Mouse (Mus musculus) left cerebral cortex, postnatal 14 days (tissue): Measurements from ENCODE around the gene Hist1h2ae. TPM values are rescaled to one million over a fixed set of nuclear protein-coding genes. Genes with fewer than 3 reads are reported as not detected.
"Not testable (repeated sequence)": the region's sequence is repeated elsewhere in the genome, so short reads cannot be mapped to it uniquely, and the experiment has no call there.

Experiments used
- DNase-seq, 2 experiments: peaks; one replicate each; pipeline ENCODE4 v3.0.0; 2021 to 2022; ENCODE audit warnings: low spot score in 2 of 2, mixed read lengths in 1 of 2
- intact Hi-C: fragments of 180-260 bp; cut with DNase I; formaldehyde crosslinking; loops from one replicate; pipeline ENCODE4 v1.15.1; 2025
- total RNA-seq, 2 experiments: library from RNA; stranded (reverse); gene quantifications; 2 replicates each; pipeline ENCODE4 v1.2.3; 2021

The Hist1h2ae gene
- total RNA-seq, 2 experiments from 2014 or later, result 8.2 to 10.1 TPM

DNA sequence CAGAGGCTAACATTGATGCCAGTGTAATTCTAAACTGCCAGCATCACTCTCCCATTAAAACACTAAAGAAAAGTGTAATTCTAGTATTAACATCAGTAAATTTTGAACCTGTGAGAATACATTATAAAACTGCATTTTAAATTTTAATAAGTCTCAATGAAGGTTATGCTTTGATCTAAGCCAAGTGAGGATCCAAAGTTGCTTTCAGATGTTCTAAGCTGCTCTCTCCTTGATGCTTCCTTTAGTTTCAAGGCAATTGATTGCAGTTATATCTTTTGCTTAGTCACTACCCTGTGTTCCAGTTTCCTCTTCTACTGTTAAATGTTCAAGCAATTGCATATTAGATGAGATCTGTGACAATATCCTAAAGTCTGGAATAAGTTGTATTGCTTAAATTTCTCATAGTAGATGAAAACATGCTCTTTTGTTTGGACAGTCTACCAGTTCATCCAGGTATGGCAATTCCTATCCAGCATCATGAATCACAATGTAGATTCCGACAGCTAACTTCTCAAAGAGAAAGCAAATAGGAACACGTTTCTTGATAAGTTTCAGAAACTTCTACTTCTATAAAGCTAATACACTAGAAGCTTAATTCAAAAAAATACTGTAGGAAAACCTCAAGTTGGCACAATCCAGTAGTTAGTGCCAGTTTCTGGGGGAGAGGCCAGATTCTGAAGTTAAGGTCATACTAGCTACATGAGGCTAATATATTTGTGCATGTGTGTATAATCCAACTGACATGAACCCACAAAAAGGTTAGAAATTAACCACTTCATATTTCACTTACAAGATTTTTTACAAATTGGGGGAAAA, 1.4 kb upstream of the Hist1h2ae start:
- DNase-seq, result no peak
- intact Hi-C loops, result no loop called here

- DNase-seq, intact Hi-C loops: not testable (repeated sequence)
Measured at GRCm38 (mm10) chr13:23571504-23572217, 641 bp upstream of the Hist1h2ae start.

GRCm38 (mm10) chr13:23570261-23571021, 579 bp downstream of the Hist1h2ae start:
- intact Hi-C loops, DNase-seq: not testable (repeated sequence)

GRCm38 (mm10) chr13:23564482-23564881, 6.5 kb downstream of the Hist1h2ae start:
- no peak for DNase-seq
- intact Hi-C loops, result no loop called here

DNA sequence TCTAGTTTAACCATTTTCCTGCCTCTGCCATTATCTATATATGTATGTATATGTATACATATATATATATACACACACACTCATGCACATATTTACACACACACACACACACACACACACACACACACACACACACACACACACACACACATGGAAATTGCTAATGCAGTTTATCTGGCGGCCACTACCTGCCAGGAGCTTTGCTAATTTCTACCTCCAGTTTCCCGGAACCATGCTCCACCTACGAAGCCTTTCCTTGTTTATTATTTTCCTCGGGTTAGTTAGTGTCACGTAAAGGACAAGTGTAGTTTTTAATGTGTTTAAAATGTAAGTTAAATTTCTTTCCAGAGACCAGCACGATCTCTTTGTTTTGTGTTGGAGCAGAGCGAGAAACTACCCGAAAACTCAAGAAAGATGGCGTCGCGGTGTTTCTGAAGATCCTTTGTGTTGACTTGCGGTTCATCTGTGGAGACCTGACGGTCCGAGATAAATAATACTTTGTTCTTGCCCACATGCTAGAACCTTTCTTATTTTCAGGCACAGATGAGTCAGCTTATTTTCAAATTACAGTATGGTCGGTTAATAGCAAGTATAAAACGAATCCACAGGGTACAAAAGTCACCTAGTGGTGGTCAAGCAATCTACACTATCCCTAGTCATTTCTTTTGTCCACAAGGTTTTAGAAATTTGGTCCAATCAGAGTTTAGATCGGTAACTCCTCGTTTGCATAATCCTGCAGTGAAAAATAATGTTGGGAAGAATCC, 8.1 kb downstream of the Hist1h2ae start:
- intact Hi-C loops, result no loop called here
- DNase-seq, result peak; percentile 45 to 69

- intact Hi-C loops, result not testable (repeated sequence)
- peak; percentile 96 to 98 for DNase-seq
Measured at GRCm38 (mm10) chr13:23561883-23562659, 8.9 kb downstream of the Hist1h2ae start, which contains the start of gene Hist1h3e. Gene Hist1h3e (minus strand): TSS chr13:23562369.

GRCm38 (mm10) chr13:23561531-23561882, 9.5 kb downstream of the Hist1h2ae start:
- DNase-seq, intact Hi-C loops: not testable (repeated sequence)

- DNase-seq, intact Hi-C loops: not testable (repeated sequence)
Measured at GRCm38 (mm10) chr13:23560699-23561098, 10.3 kb downstream of the Hist1h2ae start.

DNA sequence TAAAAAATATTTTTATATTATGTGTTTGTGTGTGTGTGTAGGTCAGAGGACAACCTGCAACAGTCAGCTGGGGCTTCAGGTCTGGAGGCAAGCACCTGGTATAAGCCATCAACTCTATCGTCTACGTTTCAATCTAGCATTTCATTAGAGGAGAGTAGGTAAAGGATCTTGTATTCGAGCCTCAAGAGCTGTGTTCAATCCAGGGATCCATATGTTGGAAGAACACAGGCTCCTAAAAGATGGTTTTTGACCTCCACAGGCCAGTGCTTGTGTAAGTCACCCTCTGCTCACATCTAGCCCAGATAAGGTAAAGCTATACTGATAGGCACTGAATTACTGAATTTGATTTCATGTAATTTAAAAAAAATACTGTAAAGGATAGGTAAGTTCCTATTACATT, 14.1 kb downstream of the Hist1h2ae start:
- intact Hi-C loops, result no loop called here

GRCm38 (mm10) chr13:23555839-23556416, 15.1 kb downstream of the Hist1h2ae start:
- intact Hi-C loops, result no loop called here
- DNase-seq, result peak; percentile 75 to 94

More for the DNA sequence above, 14.1 kb downstream of the Hist1h2ae start:
- DNase-seq, result no peak

- intact Hi-C loops, result no loop called here
- peak; percentile 62 to 82 for DNase-seq
Measured at GRCm38 (mm10) chr13:23554925-23555838, 15.8 kb downstream of the Hist1h2ae start.

- no peak for DNase-seq
- intact Hi-C loops, result no loop called here
Measured at GRCm38 (mm10) chr13:23554393-23554792, 16.6 kb downstream of the Hist1h2ae start.

DNA sequence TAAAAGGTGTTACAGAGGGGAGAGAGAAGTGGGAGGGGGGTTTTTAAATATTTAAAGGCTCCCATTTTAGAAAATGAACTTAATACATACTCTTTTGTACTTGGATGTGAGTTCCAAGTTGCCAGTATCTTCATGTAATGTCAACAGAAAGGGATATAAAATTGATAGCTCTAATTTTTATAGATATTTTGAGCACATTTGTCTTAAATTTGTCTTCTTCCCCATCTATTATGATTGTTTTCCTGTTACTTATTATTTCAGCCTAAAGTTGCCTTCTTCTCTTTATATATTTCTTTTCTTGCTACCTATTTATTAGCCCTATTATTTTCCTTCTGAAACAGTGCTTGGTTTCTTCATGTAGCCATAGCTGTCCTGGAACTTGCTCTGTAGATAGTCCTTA, 18.1 kb downstream of the Hist1h2ae start, which contains the start of gene Hist1h1d:
Gene Hist1h1d (plus strand): TSS at position 301 of the 400 bp plus-strand sequence.
- DNase-seq, result no peak
- intact Hi-C loops, result no loop called here

GRCm38 (mm10) chr13:23551931-23552914, 18.8 kb downstream of the Hist1h2ae start:
- intact Hi-C loops, result no loop called here

DNA sequence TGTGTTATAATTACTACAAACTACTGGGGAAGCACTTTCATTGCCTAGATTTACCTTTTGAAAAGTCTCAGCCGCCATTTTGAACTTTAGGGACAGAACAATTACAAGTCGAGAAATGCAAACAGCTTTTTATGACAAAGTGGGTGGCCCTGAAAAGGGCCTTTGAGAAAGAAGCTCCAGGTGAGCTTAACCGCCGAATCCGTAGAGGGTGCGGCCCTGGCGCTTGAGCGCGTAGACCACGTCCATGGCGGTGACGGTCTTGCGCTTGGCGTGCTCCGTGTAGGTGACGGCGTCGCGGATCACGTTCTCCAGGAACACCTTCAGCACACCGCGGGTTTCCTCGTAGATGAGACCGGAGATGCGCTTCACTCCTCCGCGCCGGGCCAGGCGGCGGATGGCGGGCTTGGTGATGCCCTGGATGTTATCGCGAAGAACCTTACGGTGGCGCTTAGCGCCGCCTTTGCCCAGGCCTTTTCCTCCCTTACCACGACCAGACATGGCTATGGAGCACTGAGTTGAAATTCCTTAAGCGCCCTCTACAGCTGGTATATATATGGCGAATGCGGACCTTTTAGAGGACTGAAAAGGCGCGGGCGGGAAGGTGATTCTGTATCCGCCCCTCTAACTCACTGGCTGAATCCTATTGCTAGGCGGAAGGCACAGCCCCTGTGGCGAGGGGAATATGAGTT, 19.7 kb downstream of the Hist1h2ae start, which contains the start of gene Hist1h4f:
Gene Hist1h4f (minus strand): TSS at position 503 of the 689 bp plus-strand sequence.
- intact Hi-C loops, result not testable (repeated sequence)

More at GRCm38 (mm10) chr13:23551931-23552914, 18.8 kb downstream of the Hist1h2ae start:
- no peak for DNase-seq

More for the DNA sequence above, 19.7 kb downstream of the Hist1h2ae start, which contains the start of gene Hist1h4f:
- peak; percentile 91 to 92 for DNase-seq
